Mouse (Mus musculus): Measurements from ENCODE around the gene Cops8.

Gene Cops8

DNA sequence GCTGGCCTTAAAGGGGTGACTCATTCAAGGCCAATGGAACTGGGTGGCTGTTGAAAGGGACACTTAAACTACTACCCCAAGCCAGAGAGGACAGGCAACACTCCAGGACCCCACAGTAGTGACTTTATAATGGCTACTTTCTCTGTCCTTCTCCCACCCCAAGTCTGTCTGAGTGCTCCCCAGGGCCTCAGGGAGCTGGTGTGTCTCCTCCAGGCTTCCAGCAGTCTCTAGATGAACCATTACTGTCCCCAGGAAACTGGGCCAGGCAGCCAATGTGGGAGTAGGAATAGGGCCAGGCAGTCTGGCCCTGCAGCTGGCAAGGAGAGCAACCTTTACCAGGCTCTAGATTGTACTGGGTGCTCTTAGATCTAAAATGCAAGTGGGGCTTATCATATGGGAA is 49.0 kb downstream of the Cops8 start:
- DNase-seq: no peak

DNA sequence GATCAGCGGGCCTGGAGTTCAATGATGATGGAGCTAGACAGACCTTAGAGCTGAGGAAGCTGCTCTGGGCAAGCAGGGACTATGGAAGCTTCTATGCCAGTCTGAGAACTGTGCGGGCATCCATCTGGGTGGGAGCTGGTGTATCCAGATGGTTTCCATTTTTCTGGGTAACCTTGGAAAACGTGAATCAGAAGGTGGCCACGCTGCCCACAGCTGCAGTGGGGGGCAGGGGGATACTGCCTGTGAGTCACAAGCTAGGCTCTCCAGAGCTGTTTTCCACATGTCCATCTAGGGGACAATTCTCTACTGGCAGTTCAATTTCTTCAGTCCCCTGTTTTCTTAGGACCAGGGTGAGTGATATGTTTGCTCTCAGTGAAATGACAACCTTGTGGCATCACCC is 49.8 kb downstream of the Cops8 start:
- DNase-seq: no peak

- peak in 1 of 2 experiments; percentile 28 for DNase-seq
These were observed 53.9 kb downstream of the Cops8 start for GRCm38 (mm10) chr1:90656492-90657245.

- DNase-seq: no peak
These were observed 54.7 kb downstream of the Cops8 start for GRCm38 (mm10) chr1:90657292-90658050.

- no peak for DNase-seq
These were observed 55.8 kb downstream of the Cops8 start for GRCm38 (mm10) chr1:90658581-90658980.

DNA sequence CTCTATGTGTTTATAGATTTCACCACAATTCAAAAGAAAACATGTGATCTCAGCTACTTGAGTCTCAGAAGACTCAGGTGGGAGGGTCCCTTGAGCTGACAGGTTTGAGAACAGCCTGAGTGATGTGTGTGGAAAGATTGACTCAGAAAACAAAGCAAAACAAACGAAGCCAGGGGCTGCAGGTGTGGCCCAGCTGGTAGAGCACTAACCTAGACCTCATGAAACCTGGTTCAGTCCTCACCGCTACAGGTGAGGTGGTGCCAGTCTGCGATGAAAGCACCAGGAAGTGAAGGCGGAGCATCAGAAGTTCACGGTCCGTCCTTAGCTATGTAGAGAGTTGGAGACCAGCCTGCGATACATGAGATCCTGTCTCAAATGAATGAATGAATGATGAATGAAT is 57.4 kb downstream of the Cops8 start:
- DNase-seq: no peak

DNA sequence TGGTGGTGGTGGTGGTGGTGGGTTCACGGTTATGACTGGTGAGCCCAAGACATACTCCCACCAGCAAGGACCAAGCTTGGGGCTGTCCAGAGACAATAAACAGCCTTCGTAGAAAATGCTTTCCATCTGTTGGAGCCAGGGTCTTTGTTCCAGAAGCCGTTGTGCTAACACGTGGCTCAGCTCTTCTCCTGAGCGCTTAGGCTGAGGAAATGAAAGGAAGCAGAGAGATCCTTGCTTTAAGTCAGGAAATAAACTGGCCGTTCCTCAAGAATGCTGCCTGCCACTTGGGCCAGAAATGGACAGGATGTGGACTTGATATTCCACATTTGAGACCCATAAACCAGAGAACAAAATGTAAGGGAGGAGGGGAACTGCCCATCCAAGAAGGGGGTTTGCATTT is 59.7 kb downstream of the Cops8 start:
- peak in 1 of 2 experiments; percentile 10 for DNase-seq

All from lung, adult 18-20 months (tissue).